Mouse (Mus musculus) olfactory bulb, adult 2 months (tissue): ENCODE measurements around the gene Cdc6. TPM values are rescaled to one million over a fixed set of nuclear protein-coding genes. Genes with fewer than 3 reads are reported as not detected.

ENCODE experiments used
- H3K27ac ChIP-seq: fragments of 200-500 bp; 2 replicates; pipeline ENCODE4 v1.5.1; 2012; ENCODE audit warnings: low read depth, low read length; ENCODE audit not compliant: insufficient read depth
- H3K4me1 ChIP-seq: fragments of 200-500 bp; 2 replicates; pipeline ENCODE4 v1.6.1; 2012; ENCODE audit warnings: low read length; ENCODE audit not compliant: control insufficient read depth, insufficient read depth
- H3K4me3 ChIP-seq: fragments of 200-500 bp; 2 replicates; pipeline ENCODE4 v1.5.1; 2012; ENCODE audit warnings: mild to moderate bottlenecking, low read depth, low read length, moderate library complexity; ENCODE audit not compliant: insufficient read depth
- CTCF ChIP-seq: fragments of 200-500 bp; IDR thresholded peaks from 2 replicates; pipeline ENCODE4 v1.5.1; 2012; ENCODE audit warnings: low read depth, mild to moderate bottlenecking, low read length, moderate library complexity; ENCODE audit not compliant: insufficient read depth
- POLR2A ChIP-seq: fragments of 200-500 bp; IDR thresholded peaks from 2 replicates; pipeline ENCODE4 v1.6.1; 2012; ENCODE audit warnings: mild to moderate bottlenecking, low read depth, low read length, moderate library complexity; ENCODE audit not compliant: insufficient read depth
- WGBS: fragments of 180-500 bp; shearing (Covaris S2); methylation state at CpG from one replicate; pipeline ENCODE4 v1.1.7; 2018; 5-methylcytosine and 5-hydroxymethylcytosine counted together
- polyA plus RNA-seq: library from polyadenylated mRNA; stranded (reverse); fragments of >200 nt; gene quantifications from 2 replicates; pipeline ENCODE4 v1.2.4, GENCODE M21; 2012; ENCODE audit warnings: low replicate concordance; ENCODE audit not compliant: missing spikeins, insufficient read depth, insufficient read length

The Cdc6 gene
- polyA plus RNA-seq, 1 experiment: not detected

DNA sequence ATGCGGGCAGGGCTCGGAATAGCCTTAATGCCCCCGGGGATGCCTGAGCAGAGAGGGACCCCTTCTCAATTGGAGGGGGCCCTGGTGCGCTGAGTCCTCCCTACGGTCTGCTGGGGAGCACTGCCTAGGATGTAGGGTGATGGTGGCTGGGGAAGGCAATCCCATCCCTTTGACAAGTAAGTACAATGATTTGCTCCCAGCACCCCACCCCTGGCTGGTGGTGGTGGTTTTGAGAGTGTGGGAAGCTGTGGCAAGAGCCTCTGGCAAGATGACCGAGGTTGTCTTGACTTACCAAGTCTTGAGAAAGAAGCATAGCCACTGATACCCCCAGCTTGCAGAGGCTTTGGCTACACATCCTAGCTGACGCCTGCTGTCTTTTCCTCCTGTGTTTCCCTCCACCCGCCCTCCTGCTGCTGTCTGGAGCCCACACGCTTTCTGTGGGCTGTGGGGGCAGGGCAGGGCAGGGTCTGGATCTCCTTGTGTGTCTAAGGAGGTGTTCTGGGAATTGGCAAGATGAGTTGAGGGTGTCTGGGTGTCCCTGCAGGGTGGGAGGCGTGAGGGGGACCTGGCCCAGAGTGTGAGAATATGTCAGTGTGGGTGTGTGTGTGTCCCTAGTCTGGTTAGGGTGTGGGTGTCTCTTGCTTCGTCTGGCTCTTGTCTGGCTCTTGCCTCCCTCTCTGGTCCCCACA, 32.5 kb downstream of the Cdc6 start:
- 52% methylated on average over 11 of the region's 11 CpGs for WGBS

DNA sequence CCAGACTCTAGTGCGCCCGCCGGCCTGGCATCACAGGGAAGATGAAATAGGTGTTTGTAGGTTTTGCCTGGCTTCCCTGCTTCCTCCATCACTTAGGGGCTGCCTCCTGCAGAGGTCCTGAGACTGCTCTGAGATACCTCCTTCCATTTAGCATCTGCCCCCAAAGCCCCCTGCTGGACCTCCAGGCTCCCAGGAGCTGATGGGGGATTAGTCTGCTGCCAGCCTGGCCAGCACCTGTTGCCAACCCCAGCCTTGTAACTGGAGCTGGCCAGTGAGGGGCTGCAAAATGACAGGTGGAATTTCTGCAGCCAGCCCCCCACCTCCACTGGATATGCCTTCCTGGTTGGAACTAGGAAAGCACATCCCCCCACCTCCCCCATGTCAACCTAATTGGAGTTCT, 33.2 kb downstream of the Cdc6 start:
- no peak overlapping the region for H3K4me3 ChIP-seq
- WGBS: 18% methylated on average over 3 of the region's 3 CpGs
- H3K27ac ChIP-seq: no peak overlapping the region
- TF ChIP-seq CTCF (no peak), POLR2A (no peak)
- peaks cover 89% of the 10 kb centered on the region for H3K4me1 ChIP-seq

More for the DNA sequence above, 32.5 kb downstream of the Cdc6 start:
- TF ChIP-seq CTCF (no peak), POLR2A (no peak)
- Histone ChIP-seq H3K4me1 (peaks cover 83% of the 10 kb centered on the region), H3K4me3 (no peak overlapping the region), H3K27ac (no peak overlapping the region)

DNA sequence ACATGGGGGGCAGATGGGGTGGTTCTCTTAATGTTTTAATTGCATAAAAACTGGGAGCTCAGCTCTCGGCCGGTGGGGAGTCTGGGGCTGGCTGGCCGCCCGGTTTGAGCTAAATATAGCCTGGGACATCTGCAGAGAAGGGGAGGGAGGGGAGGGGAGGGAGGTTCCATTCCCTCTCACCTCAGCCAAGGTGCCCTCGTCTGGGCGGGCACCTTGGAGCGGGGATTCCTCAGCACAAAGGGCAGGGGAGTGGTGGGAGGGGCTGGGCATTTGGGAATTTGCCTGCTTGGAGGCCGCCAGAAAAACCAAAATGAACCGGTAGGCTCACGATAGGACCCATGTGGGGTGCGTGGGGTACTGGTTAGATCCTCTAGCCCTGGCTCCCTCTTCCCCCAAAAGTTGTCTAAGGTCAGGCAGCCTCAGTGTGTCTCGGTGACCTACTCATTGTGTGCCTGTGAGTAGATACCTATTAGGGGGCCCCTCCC, 33.8 kb downstream of the Cdc6 start:
- WGBS: 7% methylated on average over 12 of the region's 12 CpGs
- H3K4me1 ChIP-seq: peaks cover 88% of the 10 kb centered on the region
- H3K4me3 ChIP-seq: peak overlapping the region; percentile 49
- TF ChIP-seq CTCF: no peak
- no peak for TF ChIP-seq POLR2A
- peak overlapping the region; percentile 37 for H3K27ac ChIP-seq

DNA sequence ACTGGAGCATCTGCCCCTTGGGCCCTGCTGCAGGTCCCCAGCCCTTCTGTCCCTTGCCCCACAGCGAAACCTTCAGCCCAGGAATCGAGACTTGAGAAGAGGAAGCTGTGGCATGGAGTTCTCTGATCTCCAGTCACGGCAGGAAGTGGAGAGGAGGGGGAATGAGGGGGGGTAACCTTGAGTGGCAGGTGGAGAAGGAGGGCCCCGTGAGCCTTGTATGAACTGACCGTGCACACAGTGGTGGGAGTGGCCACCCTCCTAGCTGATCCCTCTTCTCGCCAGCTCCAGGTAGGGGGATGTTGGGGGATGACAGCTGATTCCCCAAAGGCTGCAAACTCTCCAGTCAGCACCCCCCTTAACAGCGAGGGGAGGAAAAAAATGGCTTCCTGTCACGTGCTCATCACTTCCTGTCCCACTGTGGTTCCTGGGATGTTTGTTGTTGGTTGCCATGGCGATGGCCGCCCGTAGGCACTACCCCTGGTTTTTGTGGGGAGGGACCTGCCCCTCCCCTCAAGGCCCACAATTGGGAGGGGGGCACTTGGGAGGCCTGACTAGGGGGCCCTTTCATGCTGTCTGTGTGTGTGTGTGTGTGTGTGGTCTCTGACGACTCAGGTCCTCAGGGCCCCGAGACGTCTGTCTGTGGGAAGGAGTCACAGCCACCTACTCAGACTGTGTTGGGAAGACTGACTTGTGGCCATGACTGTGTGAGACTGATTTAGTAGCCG, 34.4 kb downstream of the Cdc6 start:
- Histone ChIP-seq H3K27ac (peak overlapping the region; percentile 63), H3K4me1 (peaks cover 85% of the 10 kb centered on the region), H3K4me3 (peak overlapping the region; percentile 49)
- no peak for TF ChIP-seq CTCF
- TF ChIP-seq POLR2A: no peak
- WGBS: 16% methylated on average over 15 of the region's 15 CpGs

DNA sequence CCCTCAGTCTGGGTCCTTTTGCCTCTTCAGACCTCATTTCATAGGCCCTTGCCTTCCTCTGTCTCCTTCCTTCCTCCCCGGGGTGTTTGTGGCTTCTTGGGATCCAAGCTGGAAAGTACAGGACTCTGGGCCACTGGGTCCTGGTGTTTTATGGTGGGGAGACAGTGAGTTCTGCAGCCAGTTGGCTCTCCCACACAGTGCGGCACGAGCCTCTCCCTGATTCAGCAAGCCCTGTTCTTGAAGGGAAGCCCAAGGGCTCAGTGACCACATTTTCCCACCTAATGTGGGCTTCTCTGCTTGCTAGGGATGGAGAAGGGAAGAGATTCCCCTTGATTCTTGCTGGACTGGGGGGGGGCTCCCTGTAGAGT, 34.9 kb downstream of the Cdc6 start:
- Histone ChIP-seq H3K4me3 (no peak overlapping the region; the same call in 1 of the 2 replicates), H3K27ac (peak overlapping the region; percentile 63), H3K4me1 (peaks cover 86% of the 10 kb centered on the region)
- WGBS: 40% methylated on average over 3 of the region's 3 CpGs
- TF ChIP-seq POLR2A: no peak
- no peak for TF ChIP-seq CTCF

DNA sequence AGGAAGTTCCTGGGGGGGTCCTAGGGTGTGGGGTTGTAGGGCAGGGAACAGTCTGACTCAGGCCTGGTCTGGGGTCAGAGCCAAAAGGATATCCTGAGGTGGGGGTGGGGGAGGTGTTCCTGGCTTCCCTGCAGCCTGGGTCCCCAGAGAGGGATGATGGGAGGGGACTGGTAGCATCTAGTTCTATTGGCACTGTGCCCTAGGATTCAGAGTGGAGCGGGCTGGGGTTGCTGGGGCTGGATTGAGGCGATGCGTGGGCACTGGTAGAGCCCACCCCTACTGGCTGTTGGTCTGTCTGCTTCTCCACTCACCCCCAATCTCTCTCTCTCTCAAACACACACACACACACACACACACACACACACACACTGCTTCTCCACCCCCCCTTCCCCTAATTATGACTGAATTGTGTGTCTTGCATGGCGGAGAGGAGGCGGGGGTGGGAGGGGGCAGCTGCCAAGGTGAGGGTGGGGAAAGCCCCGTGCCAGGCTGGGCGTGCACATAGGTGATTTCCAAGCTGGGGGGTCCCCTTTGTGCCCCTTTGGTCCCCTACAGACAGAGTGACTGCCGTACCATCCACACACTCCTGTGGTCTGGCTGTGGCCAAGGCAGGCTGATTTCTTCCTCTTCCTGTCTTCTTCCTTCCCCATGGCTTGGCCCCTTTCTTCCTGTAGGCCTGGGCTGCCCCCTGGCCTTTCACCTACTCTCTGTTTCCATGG, 35.5 kb downstream of the Cdc6 start:
- 45% methylated on average over 8 of the region's 8 CpGs for WGBS
- peaks cover 80% of the 10 kb centered on the region for H3K4me1 ChIP-seq
- H3K27ac ChIP-seq: no peak overlapping the region
- no peak for TF ChIP-seq POLR2A
- TF ChIP-seq CTCF: no peak
- no peak overlapping the region for H3K4me3 ChIP-seq

DNA sequence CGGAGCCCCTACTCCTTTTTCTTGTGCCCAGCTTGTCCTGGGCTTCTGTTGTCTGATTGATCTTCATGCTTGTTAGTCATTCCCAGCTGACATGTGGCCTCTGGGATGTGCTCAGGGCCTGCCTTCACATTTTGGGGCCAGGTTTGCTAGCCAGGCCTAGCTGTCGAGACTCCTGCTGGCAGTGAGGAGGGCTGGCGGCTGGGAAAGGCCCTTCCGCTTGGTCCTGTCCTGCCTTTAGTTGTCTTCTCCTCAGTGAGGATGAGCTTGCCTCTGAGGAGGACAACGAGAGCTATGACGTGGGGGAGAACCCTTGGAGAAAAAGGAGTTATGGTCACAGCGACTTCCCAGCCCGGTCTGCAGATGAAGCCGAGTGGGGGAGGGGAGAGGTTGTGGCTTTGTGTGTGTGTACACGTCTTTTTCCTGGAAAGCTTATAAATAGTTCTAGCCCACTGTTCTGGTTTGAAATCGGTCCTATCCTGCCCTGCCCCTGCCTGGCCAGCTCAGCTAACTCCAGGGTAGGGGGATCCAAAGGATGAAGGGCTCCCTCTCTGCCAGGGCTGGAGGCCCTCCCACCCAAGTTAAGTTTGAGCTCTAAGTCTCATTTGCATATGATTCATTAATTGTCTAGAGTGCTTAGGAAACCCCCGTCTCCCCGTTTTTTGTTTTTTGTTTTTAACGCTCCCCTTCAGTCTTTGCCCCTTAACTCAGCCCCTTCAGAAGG, 36.3 kb downstream of the Cdc6 start:
- Histone ChIP-seq H3K4me1 (peaks cover 72% of the 10 kb centered on the region), H3K4me3 (no peak overlapping the region), H3K27ac (no peak overlapping the region)
- WGBS: 55% methylated on average over 14 of the region's 14 CpGs
- no peak for TF ChIP-seq CTCF
- no peak for TF ChIP-seq POLR2A

DNA sequence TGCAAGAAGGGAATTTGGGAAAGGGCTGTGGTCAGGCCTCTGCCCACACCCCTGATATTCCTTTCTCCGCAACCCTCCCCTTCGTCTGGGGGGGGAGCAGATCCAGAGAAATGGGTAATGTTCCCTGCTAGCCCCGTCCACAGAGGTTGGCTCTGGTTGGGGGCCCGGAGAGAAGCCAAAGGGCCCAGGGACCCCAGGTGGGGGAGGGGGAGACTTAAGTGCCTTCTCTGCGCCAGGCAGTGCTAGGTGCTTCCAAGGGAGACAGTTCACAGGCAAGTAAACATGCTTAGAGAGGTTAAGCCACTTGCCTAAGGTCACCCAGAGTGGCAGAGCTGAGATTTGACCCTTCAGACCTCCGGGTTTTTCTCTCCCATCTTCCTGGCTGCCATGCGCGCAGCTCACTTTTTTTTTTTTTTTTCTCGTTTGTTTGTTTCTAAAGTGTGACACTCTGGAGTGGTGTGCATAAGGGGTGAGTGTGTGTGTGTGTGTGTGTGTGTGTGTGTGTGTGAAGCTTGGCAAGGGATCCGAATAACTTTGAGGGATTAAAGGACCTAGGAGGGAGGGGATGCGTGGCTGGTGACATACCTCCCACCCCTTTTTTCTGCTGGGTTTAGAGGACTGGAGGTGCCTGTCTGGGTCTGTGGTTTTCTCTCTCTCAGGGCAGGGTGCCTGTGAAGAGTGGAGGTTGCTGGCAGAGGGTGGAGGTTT, 37.5 kb downstream of the Cdc6 start:
- WGBS: 62% methylated on average over 11 of the region's 11 CpGs
- H3K4me1 ChIP-seq: peaks cover 70% of the 10 kb centered on the region
- TF ChIP-seq CTCF: no peak
- no peak for TF ChIP-seq POLR2A
- no peak overlapping the region for H3K27ac ChIP-seq
- H3K4me3 ChIP-seq: no peak overlapping the region
